Mouse (Mus musculus): ENCODE measurements around the gene Ccnt2.

Ccnt2 gene

DNA sequence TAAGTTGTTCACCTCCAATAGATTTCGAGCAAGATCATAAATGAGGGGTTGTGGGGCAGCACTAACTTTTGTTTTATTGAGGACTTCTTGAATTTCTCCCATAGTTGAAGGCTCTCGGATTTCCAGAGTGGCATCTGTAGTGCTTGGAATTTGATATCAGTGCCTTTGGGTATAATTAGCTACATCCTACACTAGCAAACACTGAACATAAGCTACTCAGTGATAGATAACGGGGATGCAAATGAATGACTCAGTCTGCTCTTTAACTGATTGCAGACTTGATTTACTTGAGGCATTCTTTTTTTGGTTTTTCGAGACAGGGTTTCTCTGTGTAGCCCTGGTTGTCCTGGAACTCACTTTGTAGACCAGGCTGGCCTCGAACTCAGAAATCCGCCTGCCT is 15.0 kb downstream of the Ccnt2 start:
- no peak for DNase-seq (ENCODE audit: extremely low read depth, low read depth, low spot score)

DNA sequence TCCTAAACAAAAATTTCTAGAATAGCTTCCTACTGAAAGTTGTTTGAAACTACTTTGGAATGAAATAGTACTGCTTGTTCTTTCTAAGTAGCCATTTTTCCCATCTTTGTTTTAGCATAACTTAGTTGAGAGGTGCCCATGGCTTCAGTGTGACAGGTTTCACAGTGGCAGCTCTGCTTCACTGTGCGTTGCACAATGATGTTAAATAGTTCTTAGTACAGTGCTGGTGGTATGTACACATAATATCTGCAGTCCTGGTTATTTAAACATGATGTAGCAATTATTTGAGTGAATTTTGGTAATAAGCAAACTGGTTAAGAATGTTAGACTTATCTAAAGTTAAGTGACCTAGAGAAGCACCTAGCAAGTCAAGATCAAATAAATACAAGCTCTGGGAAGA is 19.5 kb downstream of the Ccnt2 start:
- DNase-seq (ENCODE audit: extremely low read depth, low read depth, low spot score) = no peak

DNA sequence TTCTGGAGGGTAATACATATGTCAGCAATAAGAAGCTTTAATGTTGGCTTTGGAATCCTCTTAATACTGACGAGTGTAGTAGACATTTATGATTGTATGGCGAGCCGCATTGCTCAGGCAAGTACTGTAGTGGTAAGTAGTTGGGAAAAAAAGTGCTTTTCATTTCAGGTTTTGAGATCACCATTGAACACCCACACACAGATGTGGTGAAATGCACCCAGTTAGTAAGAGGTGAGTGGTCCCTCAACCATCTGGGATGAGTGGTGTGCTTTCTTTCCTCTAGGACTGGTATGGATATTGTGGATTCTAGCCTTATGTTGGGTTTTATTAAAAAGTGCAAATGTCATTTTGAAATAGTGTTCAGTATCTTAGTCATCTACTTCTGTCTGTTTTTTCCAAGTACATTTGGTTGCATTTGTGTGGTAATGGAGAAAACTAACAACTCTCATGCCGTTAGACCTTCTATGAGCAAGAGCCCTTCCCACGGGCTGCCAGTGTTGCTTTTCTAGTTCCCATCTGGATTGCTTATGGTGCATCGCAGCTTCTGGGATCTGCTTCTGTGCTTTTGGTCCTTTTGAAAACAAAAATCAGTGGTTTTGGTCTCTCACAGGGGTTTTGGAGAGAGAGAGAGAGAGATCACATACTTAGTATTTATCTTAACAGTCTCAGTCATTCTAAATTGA is 21.3 kb downstream of the Ccnt2 start:
- DNase-seq (ENCODE audit: extremely low read depth, low read depth, low spot score) = no peak

DNA sequence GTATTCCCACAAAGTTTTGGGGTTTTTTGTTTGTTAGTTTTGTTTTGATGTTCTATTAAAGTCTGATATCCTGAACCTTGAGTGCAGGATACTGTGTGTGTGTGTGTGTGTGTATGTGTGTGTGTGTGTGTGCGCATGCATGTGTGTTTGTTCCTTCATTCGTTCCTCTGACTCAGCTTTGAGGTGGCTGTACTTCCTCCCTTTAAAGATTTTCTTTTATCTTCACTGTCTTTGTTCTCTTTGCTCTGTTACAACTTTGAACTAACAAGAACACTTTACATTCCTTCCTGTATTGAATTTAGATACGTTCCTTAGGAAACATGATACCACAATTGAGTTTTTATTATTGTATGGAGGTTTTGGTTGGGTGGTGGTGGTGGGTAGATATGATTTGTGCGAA is 22.4 kb downstream of the Ccnt2 start:
- DNase-seq (ENCODE audit: extremely low read depth, low read depth, low spot score) = no peak

DNA sequence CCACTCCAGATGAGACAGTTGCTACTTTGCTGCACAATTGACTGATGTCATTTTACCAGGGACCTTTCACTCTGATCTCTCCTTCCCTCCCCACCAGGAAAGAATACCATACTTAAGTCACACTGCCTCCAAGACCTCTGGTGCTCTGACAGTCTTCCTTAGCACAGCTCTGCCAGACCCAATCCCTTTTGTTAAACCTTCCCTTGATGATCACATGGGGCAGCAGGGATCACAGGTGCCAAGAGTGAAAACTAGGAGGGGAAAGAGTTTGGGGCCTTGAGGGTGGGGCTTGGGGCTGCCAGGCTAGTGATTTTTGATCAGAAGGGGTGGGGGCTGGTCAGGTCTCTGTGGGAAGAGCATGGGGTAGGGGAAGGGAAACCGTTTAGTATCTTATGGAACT is 22.8 kb downstream of the Ccnt2 start:
- DNase-seq (ENCODE audit: extremely low read depth, low read depth, low spot score) = no peak

DNA sequence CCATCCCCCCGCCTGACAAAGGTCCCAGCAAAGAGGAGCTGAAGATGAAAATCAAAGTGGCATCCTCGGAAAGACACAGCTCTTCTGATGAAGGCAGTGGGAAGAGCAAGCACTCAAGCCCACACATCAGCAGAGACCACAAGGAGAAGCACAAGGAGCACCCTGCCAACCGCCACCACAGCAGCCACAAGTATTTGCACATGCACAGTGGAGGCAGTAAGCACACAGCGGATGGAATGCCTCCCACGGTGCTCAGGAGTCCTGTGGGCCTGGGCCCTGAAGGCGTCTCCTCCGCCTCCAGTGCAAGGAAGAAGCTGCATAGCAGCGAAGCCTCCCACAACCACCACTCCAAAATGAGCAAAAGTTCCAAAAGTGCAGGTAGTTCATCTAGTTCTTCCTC is 29.0 kb downstream of the Ccnt2 start:
- DNase-seq (ENCODE audit: extremely low read depth, low read depth, low spot score) = no peak

DNA sequence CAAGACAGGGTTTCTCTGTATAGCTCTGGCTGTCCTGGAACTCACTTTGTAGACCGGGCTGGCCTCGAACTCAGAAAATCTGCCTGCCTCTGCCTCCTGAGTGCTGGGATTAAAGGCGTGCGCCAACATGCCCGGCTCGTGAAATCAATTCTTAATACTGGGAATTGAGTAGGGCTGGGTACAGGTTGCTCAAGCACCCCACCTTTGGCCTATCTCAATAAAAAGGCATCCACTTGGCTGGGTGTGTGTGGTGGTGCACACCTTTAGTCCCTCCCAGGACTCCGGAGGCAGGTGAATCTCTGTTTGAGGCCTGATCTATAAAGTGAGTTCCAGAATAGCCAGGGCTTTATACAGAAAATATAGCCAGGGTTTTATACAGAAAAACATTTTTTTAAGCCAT is 34.7 kb downstream of the Ccnt2 start:
- DNase-seq (ENCODE audit: extremely low read depth, low read depth, low spot score) = no peak

DNA sequence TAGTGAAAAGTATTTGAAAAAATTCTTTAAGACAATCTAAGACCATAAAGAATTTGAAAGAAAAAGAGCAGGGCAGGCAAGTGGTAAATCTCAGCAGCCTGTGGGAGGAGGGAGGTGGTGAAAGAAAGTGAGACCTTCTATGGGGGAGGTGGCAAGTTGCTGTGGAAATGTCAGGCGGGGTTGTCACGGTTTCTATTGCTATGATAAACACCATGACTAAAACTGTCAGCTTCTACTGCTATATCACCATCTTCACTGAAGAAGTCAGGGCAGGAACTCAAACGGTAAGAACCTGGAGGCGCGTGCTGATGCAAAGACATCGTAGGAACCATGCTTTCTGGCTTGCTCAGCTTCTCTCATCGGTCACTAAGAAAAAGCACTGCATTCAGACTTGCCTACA is 39.0 kb downstream of the Ccnt2 start:
- no peak for DNase-seq (ENCODE audit: extremely low read depth, low read depth, low spot score)

DNA sequence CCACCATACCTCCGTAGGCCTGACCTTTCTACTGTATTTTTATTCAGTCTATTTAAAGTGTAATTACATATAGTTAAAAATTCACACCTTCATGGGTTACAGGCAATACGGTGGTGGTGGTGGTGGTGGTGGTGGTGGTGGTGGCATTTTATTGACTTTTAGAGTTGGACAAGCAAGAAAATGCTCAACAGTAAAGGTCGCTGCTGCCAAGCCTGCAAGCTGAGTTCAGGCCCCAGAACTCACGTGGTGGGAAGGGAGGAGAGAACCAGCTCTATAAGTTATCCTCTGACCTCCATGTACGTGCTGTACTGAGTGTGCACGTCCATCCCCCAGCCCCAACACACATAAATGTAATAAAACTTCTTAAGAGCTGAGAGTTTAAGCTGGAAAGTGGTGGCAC is 42.4 kb downstream of the Ccnt2 start:
- no peak for DNase-seq (ENCODE audit: extremely low read depth, low read depth, low spot score)

DNA sequence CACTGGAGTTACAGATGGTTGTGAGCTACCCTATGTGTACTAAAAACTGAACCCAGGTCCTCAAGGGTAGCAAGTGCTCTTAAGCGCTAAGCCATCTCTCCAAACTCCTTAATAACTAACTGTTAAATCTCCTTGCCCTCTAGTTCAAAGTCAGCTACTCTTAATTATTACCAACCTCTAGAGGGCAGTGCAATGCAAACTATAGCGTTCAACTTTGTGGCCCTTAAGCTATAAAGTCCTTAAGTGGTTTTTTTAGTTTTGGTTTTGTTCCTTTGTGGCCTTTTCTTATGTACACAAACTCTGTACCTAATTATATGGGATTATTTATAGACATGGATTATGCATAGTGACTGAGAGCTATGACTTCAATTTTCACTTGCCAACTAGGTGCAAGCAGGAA is 53.4 kb downstream of the Ccnt2 start:
- DNase-seq (ENCODE audit: extremely low read depth, low read depth, low spot score) = peak; percentile 14

DNA sequence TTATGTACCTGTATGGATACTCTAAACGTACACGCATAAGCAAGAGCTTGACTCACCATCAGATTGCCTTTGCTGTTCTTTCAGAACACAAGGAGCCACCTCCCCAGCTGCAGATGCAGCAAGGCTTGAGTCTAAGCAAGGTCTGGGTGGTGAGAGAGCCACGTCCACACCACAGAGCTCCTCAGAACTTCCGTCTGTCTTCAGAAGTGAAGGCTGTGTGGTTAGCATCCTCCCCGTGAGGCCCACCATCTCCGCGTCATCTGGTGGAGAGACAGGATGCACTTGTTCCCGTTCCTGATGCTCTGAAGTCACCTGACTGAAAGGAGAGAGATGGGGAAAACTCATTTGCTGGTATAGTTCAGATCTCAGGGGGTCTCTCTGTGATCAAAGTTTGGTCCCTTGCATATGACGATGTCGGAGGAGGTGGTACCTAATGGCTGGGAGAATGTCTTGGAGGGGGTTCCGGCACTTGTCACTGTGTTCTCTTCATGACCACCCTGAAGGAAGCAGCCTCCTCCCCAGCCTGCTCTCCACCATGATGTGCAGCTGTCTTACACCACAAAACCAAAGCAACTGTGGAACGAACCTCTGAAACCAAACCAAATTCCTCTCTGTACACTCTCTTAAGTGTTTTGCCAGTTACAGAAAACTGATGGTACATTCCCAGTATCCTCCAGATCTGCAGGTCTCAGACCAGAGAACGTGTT is 56.4 kb downstream of the Ccnt2 start:
- DNase-seq (ENCODE audit: extremely low read depth, low read depth, low spot score) = no peak

DNA sequence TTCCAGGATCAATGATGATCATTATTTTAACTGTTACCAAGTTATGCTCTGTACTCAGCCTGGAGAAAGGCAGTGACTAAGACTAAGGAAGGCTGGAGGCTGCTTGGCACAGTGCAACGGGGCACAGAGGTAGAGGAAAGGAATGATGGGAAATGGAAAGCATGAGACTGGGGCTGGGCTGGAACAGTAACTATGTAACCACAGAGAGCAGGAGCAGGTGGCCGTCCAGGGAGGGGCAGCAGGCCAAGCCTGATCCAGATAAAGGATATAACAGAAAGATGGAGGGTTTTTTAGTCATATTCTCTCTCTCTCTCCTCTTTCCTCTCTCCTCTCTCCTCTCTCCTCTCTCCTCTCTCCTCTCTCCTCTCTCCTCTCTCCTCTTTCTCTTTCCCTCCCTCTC is 59.8 kb downstream of the Ccnt2 start:
- no peak for DNase-seq (ENCODE audit: extremely low read depth, low read depth, low spot score)

DNA sequence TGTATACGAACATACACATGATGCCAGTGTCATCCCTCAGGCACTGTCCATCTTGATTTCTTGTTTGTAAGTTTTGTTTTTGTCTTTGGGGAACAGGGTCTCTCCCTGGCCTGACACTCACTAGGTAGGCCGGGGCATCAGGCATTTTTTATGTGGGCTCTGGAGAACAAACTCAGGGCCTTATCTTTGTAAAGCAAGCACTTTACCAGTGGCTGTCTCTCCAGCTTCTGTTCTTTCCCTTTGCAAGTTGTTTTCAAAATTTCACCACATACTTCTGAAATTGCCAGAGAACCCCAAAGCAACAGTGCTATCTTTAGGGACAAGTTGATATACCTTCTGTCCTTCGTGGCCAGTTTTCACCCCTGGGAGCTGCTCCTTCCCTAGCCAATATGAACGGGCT is 60.2 kb downstream of the Ccnt2 start:
- DNase-seq (ENCODE audit: extremely low read depth, low read depth, low spot score) = no peak

DNA sequence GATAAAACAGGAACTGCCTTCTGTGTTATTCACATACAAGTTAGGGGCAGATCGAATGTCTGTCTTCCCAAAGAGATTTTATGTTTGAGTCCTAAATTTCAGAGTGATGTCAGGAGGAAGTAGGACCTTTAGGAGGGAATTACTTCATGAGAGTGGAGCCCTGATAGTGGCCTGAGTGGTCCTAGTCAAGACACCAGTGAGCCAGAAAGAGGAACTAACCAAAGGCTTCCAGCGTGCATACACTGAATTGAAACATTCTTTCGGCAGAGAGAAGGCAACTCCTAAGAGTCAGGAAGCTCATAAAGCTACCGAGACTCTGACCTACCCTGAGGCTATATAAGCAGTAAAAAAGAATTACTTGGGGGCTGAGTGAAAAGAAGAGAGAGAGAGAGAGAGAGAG is 62.7 kb downstream of the Ccnt2 start:
- DNase-seq (ENCODE audit: extremely low read depth, low read depth, low spot score) = no peak

DNA sequence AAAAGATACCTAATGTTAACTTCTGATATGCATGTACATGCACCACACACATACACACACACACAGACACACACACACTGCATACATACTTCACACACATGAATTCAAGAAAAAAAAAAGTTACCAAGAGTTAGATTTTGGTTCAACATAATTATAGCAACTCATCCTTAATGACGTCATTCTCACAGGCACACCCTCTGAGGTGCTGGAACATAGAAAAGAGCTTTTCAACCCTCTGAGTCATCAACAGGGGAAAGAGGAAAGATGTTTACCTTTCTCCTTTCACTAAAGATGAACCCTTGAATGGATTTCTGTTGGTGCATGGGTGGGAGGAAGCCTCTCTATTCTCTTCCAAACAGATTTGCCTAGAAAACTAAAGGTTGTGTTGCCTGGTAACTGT is 64.6 kb downstream of the Ccnt2 start:
- no peak for DNase-seq (ENCODE audit: extremely low read depth, low read depth, low spot score)

DNA sequence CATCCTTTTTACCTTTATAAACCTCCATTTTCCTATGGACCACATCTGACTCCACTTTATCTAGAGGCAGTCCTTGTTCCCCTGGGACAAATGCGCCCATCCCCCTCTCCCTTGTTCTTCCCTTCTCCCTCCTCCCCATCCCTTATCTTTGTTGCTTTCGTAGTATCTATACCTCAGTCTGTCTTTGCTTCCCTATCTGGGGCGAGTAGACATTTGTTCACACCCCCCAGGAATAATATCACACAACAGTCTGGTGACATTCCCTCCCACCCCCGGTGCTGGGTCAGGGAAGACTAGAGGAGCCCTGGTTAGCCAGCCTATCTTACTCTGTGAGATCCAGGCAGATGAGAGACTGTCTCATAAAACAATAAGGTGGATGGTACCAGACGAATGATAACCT is 71.5 kb downstream of the Ccnt2 start:
- no peak for DNase-seq (ENCODE audit: extremely low read depth, low read depth, low spot score)

DNA sequence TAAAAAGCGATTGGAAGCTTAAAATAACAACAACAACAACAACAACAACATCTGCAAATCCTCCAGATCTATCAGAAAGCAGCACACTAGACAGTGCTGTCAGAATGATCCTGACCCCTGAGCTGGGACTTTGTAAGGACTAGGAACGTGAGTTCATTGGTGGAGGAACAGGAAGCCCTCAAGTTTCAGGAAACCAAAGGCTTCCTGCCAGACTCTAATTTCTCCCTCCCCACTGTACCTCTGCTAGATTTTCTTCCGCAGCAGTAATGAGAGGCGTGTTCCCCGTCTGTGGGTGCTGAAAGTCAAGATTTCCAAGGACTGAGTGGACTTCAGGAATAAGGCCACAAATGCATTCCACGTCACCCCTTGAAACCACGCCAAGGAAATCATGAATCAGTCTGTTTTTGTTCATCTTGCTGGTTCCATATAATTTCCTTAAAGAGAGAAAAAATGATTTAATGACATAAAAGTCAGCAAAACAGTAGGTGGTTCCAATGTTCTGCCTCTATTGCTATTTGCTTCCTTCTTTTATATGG is 76.2 kb downstream of the Ccnt2 start:
- no peak for DNase-seq (ENCODE audit: extremely low read depth, low read depth, low spot score)

DNA sequence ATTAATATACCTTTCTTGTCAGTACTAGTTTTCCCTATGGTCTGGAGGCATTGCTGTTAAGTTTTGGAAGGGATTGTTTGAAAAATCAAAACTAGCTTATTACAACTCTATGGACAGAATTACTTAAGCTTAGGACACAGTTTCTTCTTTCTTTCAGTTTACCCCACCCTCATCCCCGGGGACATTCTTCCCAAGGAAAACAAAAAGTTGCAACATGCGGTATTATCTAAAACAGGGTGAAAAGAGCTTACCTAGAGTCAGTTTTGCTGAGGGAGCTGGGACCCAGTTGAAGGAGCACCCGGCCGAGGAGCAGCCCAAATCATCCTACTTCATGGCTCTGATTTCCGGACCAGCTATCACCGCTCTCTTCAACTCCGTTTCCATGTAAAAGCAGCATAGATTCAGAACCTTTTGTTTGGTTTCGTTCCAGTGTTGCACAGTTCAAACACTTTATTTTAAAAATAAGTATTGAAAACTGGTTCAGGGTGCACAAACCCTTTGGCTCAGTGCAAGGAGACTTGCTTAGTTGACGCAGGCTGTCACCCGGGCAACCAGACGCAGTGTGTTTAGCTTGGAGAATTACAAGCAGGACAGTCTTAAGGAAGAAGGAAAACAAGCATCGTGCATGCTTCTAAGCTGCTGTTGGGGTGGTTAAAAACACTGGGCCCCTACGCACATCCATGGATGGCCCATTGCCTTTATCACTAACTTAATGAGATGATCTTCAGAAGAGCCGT is 80.7 kb downstream of the Ccnt2 start, which contains the start of gene Map3k19:
Map3k19 (minus strand) TSS at position 546 of the 737 bp plus-strand sequence.
- DNase-seq (ENCODE audit: extremely low read depth, low read depth, low spot score) = no peak

Data from fat pad, adult 2 months (tissue).